Mouse (Mus musculus): ENCODE results near the gene Rnase11. TPM values are rescaled to one million over a fixed set of nuclear protein-coding genes. Genes with fewer than 3 reads are reported as not detected.
A peak's percentile ranks its signal among the peaks of the same experiment; 100 is the strongest.
"Not testable (repeated sequence)": the region's sequence is repeated elsewhere in the genome, so short reads cannot be mapped to it uniquely, and the experiment has no call there.

The Rnase11 gene
- total RNA-seq, 2 experiments from 2014 or later, result not detected

- intact Hi-C loops (cut with DNase I), result no loop called here
Measured at GRCm38 (mm10) chr14:51024820-51025219, 25.1 kb downstream of the Rnase11 start.

DNA sequence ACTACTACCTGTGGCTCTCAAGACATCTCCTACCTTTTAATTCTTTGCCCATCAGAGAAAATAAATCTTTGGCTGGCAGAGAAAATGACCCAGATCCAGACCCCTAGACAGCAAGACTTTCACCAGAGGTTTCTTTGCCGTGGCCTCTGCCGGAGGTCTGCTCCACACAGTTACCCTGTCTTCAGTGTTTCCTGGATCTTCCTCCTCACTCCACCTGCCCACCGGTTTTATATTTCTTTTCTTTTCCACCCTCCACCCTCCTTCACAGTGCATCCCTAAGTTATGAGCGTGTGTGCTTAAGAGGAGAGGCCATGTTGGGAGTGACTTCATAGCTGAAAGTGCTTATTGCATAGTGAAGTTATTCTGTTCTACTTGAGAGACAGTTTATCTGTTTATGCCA is 26.5 kb downstream of the Rnase11 start:
- intact Hi-C loops (cut with DNase I), result no loop called here
- no peak for DNase-seq (ENCODE audit: low spot score in 2 of 2)

More at GRCm38 (mm10) chr14:51024820-51025219, 25.1 kb downstream of the Rnase11 start:
- DNase-seq (ENCODE audit: low spot score in 2 of 2), result no peak

- no peak for DNase-seq (ENCODE audit: low spot score in 2 of 2)
- intact Hi-C loops (cut with DNase I), result no loop called here
Measured at GRCm38 (mm10) chr14:51017256-51017655, 32.7 kb downstream of the Rnase11 start.

DNA sequence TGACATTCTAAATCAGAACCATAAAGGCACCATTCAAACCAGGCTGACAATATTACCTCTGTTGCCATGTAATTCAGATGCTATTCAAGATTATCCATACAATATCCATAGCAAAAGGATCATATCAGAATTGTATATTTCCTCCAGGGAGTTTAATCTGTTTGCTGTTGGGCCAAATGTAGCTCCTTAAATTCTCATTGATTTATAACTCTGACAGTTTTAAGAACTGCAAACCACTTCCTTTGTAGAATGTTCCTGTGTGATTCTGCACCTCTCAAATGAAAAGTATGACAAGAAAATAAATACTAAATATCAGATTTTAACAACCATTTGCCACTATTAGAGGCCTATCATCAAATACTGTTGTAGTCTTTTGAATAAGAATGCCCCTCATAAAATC is 34.2 kb downstream of the Rnase11 start:
- no peak for DNase-seq (ENCODE audit: low spot score in 2 of 2)
- intact Hi-C loops (cut with DNase I), result no loop called here

DNA sequence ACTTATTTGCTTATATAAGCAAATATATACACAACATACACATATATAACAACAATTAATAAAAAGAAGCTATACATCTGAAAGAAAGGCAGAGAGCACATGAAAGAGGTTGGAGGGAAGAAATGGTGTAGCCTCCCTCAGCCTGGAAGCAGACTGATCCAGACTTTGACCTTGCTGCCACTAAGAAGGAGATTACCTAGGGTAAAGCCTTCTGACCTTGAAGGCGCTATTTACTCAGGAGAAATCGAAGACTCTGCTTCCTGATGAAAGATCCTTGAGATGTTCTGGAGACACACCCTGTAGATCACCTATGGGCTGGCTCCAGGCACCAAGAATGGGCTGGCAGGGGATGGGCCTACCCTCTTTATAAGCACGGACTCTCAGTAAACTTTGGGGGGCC is 35.2 kb downstream of the Rnase11 start:
- DNase-seq (ENCODE audit: low spot score in 2 of 2); intact Hi-C loops (cut with DNase I): not testable (repeated sequence)

DNA sequence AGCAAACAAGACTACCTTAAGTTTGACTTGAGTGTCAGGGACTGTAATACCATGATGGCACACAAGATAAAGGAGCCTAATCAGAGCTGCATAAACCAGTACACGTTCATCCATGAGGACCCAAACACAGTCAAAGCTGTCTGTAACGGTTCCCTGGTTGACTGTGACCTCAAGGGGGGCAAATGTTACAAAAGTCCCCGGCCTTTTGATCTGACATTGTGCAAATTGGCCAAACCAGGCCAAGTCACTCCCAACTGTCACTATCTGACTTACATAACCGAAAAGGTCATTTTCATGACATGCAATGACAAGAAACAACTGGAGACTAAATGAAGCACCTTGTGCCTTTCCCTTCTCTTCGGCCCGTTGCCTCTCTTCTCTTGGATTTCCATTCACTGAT is 40.4 kb downstream of the Rnase11 start:
- intact Hi-C loops (cut with DNase I), result no loop called here
- DNase-seq (ENCODE audit: low spot score in 2 of 2), result no peak

DNA sequence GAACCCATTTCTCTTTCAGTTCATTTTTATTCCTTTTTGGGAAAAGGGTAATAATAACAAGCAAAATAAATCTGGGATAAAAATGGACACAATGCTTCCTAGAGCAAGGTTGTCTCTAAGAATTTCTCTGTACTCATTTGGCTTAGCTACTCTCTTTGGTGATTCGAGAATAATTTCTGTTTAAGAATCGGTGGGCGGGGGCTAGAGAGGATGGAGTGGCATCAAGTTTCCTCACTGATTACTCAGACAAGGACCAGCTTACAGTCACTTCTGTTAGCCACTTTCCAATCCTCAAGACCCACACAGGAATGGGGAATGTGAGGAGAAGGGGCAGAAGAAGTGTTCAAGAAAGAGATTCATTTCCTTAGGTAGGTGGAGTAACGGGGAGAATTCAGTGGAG is 41.2 kb downstream of the Rnase11 start:
- no peak for DNase-seq (ENCODE audit: low spot score in 2 of 2)
- intact Hi-C loops (cut with DNase I), result no loop called here

- intact Hi-C loops (cut with DNase I), result no loop called here
- DNase-seq (ENCODE audit: low spot score in 2 of 2), result peak; percentile 42 to 52
Measured at GRCm38 (mm10) chr14:51007914-51008713, 41.8 kb downstream of the Rnase11 start.

DNA sequence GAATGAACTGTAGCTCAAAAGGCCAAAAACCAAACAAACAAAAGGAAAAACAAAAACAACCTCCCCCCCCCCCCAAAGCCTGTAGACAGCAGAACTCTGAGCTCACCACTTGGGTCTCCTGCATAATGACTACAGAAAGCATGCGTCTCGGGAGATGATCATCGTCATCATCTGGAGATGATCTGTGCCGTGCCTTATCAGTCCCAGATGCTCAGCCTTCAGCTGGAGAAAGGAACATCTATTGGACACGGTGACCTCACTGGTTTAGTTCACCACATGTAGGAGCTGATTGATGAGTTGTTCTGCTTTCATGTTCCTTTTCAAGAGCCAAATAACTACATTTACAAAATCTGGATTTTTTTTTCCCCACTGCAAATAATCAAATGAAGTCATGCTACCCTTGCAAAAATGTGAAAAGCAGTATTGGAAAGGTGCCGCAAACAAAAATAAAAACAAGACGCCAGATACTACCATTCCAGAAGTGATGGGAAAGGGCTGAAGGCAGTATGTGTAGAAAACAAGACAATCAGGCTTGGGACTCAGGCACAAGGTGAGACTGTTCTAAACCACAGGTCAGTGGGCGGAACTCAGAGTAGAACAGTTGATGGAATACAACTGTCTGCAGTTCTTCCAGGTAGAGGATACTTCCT is 42.7 kb downstream of the Rnase11 start, which contains the start of gene Rnase10:
TSS of gene Rnase10 (plus strand) at position 600 of the 650 bp plus-strand sequence.
- intact Hi-C loops (cut with DNase I), result no loop called here
- no peak for DNase-seq (ENCODE audit: low spot score in 2 of 2)

Other genes starting within 250 kb of the Rnase11 start
- not detected for gene Ccnb1ip1, start 242.4 kb downstream of the Rnase11 start, total RNA-seq (2021)
- 10 to 100 TPM; 24.0 to 28.7 TPM for gene Parp2, start 242.3 kb downstream of the Rnase11 start, total RNA-seq (2021)
- gene Tep1, start 179.6 kb downstream of the Rnase11 start, total RNA-seq (2021), result 1 to 10 TPM; 2.9 to 4.1 TPM
- 1 to 10 TPM; 3.6 to 4.8 TPM for gene Klhl33, start 152.7 kb downstream of the Rnase11 start, total RNA-seq (2021)
- 10 to 100 TPM; 32.0 to 35.7 TPM for gene Osgep, start 125.3 kb downstream of the Rnase11 start, total RNA-seq (2021)
- gene Apex1, start 125.2 kb downstream of the Rnase11 start, total RNA-seq (2021), result 10 to 100 TPM; 52.0 to 58.6 TPM
- 100 to 1,000 TPM in 1 of 2 experiments, 10 to 100 TPM in 1; 89.8 to 103 TPM for gene Pip4p1, start 119.3 kb downstream of the Rnase11 start, total RNA-seq (2021)
- 10 to 100 TPM; 10.7 to 11.0 TPM for gene Pnp, start 119.1 kb downstream of the Rnase11 start, total RNA-seq (2021)
- gene Gm49342, start 105.6 kb downstream of the Rnase11 start, total RNA-seq (2021), result 10 to 100 TPM in 1 of 2 experiments, 1 to 10 TPM in 1; 10.0 to 13.0 TPM
- 1 to 10 TPM; 1.1 to 1.4 TPM for gene Pnp2, start 94.2 kb downstream of the Rnase11 start, total RNA-seq (2021)
- gene Rnase10, start 42.4 kb downstream of the Rnase11 start, total RNA-seq (2021), result under 1 TPM; 0.20 to 0.25 TPM
- not detected for gene Rnase9, start 8.3 kb downstream of the Rnase11 start, total RNA-seq (2021)
- gene Rnase12, start 7.5 kb upstream of the Rnase11 start, total RNA-seq (2021), result not detected
- not detected for gene Olfr750, start 24.3 kb upstream of the Rnase11 start, total RNA-seq (2021)
- gene Rnase4, start 40.9 kb upstream of the Rnase11 start, total RNA-seq (2021), result 10 to 100 TPM; 17.8 to 19.3 TPM
- 1 to 10 TPM; 3.6 to 5.3 TPM for gene Ang, start 41.0 kb upstream of the Rnase11 start, total RNA-seq (2021)
- not detected for gene Eddm3b, start 64.3 kb upstream of the Rnase11 start, total RNA-seq (2021)
- gene Rnase6, start 73.7 kb upstream of the Rnase11 start, total RNA-seq (2021), result under 1 TPM in 1 of 2 experiments, not detected in 1; 0.12 TPM
- under 1 TPM; 0.76 to 0.97 TPM for gene Rnase1, start 96.6 kb upstream of the Rnase11 start, total RNA-seq (2021)
- gene Rnase2b, start 112.1 kb upstream of the Rnase11 start, total RNA-seq (2021), result not detected
- not detected for gene Ang2, start 149.0 kb upstream of the Rnase11 start, total RNA-seq (2021)
- gene Ear14, start 153.2 kb upstream of the Rnase11 start, total RNA-seq (2021), result not detected
- not detected for gene Rnase2a, start 205.9 kb upstream of the Rnase11 start, total RNA-seq (2021)

Measured in left cerebral cortex, postnatal 36 days (tissue).